Mouse (Mus musculus) CH12.LX (cell line): ENCODE measurements around the gene Msi2.

Source experiments
- CTCF ChIP-seq, 2 experiments: IDR thresholded peaks in 1 of 2; conservative IDR thresholded peaks in 1 of 2; 2 replicates each; pipeline ENCODE4 v1.5.1; 2011 to 2012; ENCODE audit warnings: low read depth in 2 of 2, low read length in 2 of 2, improper control_type of control experiment in 1 of 2, inconsistent platforms in 1 of 2, mild to moderate bottlenecking in 1 of 2, moderate library complexity in 1 of 2
- EP300 ChIP-seq: IDR thresholded peaks from 2 replicates; pipeline ENCODE4 v1.6.1; 2011; ENCODE audit warnings: low read length, improper control_type of control experiment
- ETS1 ChIP-seq: conservative IDR thresholded peaks from 2 replicates; pipeline ENCODE4 v1.6.1; 2012; ENCODE audit warnings: low read depth, mild to moderate bottlenecking, inconsistent platforms, low read length, improper control_type of control experiment, moderate library complexity
- POLR2A ChIP-seq: IDR thresholded peaks from 2 replicates; pipeline ENCODE4 v1.6.1; 2011; ENCODE audit warnings: low read depth, mild to moderate bottlenecking, improper control_type of control experiment, low read length
- ZMIZ1 ChIP-seq: IDR thresholded peaks from 2 replicates; pipeline ENCODE4 v1.6.1; 2012; ENCODE audit warnings: low read depth, mild to moderate bottlenecking, inconsistent platforms, low read length, improper control_type of control experiment

- no peak for TF ChIP-seq CTCF (conservative IDR thresholded peaks at IDR 0.05 in 1 of 2, IDR thresholded peaks at IDR 0.05 in 1 of 2; ENCODE audit: low read depth in 2 of 2, low read length in 2 of 2)
- no peak for TF ChIP-seq ETS1
- TF ChIP-seq EP300, result no peak
- no peak for TF ChIP-seq ZMIZ1
- TF ChIP-seq POLR2A, result no peak
These were observed 89.1 kb downstream of the Msi2 start for GRCm38 (mm10) chr11:88629165-88629564.
